Mouse (Mus musculus): ENCODE data around the gene BC029722.
"Not testable (repeated sequence)": the region's sequence is repeated elsewhere in the genome, so short reads cannot be mapped to it uniquely, and the experiment has no call there.

BC029722 gene

DNA sequence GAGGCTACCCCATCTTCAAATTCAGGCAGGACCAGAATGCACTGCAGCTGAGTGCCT lies at the start of gene BC029722:
TSS of gene BC029722 (minus strand) at position 35 of the 57 bp plus-strand sequence.
- CTCF ChIA-PET, result no interaction called here

DNA sequence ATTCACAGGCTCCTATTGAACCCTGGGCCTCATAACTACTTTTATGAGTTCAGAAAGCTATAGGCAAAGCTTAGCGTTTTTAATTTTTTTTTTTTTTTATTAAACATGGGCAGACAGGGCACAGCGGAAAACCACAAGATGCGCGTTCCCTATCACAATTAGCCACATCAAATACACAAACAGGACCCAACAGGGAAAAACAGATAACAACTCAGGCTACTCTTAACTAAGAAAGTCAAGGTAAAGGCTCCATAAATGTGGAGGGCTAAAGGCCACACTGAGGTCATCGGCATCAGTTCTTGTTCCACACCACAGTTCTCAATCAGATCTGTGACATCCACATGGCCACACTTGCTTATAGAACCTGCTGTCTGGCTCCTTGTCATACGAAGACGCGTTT lies 49.1 kb upstream of the BC029722 start:
- CTCF ChIA-PET, result interaction anchor here (0.6 kb wide), 1 partner anchor 301 kb away, joined by 7 read pairs; no protein-coding TSS in a partner anchor

DNA sequence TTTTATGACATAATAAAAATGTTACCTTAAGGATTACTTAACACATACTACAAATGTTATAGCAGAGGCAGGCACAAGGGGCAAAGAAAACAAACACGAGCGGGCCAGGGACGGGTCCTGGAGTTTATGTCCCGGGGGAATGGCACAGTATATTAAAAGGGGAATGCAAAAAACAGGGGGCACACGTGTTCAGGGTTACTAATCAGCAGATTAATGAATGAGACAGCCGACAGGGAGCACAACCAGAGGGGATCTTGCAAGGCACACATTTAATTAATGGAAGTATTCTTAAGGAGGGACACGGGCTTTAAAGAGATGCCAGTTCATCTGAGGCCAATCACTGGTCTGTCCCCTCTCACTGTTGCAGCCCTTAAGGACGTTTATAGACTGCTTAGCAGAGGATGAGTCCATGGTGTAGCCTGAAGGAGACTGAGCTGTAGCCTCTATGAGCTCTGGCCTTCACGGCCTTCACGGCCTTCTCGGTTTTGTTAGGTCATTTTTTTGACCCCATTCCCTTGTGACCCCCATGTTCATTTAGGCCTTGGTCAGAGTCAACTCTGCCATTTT lies 44.2 kb upstream of the BC029722 start:
- CTCF ChIA-PET, result interaction anchor here (0.7 kb wide), 1 partner anchor 9 kb away, joined by 14 read pairs; no protein-coding TSS in a partner anchor

DNA sequence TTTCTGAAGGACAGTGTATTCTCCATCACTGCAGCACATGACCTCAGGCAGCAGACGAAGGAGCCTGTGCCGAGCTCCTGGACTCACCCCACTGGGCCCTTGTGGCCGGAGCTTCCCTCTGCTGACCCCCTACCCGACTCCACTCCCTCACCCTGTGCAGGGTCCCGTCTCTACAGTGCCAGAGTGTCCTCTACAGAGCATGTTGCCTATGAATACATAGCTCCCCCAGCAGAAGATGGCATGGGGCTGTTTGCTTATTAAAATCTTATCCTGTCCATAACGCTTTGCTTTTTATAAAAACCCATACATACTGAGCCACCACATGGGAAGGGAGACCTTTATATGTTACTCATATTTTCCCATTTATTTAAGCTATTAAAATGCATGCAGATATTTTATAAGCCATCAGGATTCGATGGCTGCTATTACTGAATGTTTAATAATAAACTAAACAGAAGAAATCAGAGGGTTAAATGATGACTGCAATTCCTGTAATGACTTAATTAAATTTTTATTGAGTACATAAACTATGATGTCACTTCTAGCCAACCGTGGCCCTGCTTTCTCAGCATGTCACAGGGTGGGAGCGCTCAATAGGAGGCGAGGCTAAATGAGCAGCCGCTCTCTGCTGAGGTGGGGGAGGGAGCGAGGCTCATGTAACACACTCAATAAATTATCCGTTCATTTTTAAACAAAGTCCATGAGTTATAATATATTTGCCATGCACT lies 43.5 kb upstream of the BC029722 start:
- CTCF ChIA-PET, result no interaction called here

DNA sequence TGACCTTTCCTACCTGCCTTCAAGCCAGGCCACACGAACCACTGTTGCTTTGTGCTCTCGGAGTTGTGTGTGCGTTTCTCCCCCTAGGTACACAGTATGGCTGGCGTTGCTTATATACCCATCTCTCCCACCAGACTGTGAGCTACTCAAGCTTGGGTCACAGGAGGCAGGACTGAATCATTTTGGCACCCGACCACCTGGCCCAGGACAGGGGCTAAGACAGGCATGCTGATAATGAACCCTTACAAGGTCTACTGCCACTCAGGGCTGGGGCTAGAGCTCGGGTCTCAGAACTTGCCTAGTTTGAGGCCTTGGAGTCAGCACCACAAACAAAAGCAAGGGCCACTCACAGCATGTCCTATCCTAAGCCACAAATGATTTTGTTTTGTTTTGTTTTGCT lies 42.4 kb upstream of the BC029722 start:
- CTCF ChIA-PET, result no interaction called here

DNA sequence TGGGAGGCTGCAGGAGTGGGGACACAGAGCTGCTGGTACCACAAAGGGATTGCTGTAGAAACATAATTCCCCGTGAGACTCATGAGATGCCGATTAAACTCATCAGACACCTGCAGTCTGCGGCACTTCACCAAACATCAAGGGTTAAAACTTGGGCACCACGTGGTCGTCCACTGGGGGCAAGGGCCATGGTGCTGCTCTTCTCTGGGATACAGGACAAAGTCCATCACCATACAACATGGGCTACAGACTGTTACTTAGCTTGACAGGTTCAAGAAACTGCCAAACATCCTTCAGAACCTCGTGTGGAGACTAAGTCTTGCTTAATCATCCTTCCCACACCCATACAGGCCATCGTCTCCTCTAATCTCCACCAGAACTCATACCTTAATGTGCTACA lies 40.9 kb upstream of the BC029722 start:
- CTCF ChIA-PET, result no interaction called here

DNA sequence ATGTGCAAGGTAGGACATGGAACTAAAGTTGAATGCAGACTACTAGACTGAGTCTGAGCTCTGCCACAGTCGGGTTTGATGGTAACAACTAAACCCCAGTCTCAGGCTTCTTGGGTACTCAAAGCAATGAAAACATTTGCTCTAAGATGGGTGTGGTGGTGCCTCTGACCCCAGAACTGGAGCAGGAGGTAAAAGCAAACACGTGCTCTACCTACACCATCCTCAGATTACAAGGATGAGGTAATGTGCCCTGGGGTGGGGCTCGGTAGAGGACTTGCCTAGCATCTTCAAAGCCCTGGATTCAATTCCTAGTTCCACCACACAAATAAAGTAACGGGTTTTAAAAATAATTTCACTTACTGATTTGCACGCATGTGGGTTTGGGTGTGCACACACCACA lies 33.3 kb upstream of the BC029722 start:
- CTCF ChIA-PET, result no interaction called here

DNA sequence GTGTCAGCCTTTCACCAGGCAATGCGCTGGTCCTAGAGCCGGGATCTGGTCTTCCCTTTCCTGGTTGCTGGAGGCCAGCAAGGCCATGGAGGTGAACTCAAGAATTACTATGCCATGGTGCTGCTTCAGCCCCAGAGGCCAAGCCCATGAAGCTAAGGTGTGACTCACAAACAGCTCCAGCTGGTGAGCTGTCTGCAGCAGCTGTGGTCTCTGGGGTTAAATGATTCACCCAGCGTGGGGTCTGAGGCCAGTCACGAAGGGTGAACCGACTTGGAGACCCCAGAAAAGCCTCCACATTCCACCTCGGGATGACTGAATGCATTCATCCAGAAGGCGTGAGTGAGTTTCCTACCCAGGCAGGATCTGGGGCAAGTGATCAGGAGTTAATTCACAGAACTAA lies 30.9 kb upstream of the BC029722 start:
- CTCF ChIA-PET, result interaction anchor here (0.6 kb wide), 1 partner anchor 342 kb away, joined by 3 read pairs; no protein-coding TSS in a partner anchor

DNA sequence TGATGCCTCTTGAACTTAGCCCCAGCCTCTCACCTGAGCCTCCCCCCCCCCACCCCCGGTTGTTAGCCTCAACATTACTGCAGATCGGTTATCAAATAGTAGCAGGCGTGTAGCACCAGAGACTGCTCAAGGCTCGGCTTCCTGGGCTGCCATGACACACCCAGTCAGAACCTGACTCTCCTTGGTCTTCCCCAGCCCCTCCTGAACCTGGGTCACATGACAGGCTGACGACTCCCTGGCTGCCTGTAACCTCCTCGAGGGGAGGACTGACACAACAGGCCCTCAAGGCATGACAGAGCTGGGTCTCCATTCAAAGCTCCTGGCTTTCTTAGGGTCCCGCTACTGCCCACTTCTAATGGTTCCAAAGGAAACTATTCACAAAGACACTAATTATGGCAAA lies 30.2 kb upstream of the BC029722 start:
- CTCF ChIA-PET, result interaction anchor here (0.6 kb wide), 1 partner anchor 320 kb away, joined by 3 read pairs; no protein-coding TSS in a partner anchor

DNA sequence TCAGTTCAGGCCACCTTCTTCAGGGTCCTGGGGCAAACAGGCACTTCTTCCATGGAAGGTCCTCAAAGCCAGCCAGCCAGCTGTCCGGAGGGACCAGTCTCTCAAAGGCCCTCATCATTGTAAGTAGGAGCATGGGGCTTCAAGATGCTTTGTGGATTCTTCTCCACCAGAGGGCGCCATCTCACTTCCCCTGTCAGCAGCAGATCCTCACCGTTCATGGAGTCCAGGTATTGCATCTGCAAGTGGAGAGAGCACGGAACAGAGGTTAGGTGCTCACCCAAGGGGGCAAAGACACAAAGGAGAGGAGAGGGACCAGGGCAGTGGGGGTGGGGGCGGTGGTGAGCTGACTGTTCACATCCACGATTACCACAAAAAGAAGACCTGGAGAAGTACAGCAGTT lies 29.1 kb upstream of the BC029722 start:
- CTCF ChIA-PET, result no interaction called here

DNA sequence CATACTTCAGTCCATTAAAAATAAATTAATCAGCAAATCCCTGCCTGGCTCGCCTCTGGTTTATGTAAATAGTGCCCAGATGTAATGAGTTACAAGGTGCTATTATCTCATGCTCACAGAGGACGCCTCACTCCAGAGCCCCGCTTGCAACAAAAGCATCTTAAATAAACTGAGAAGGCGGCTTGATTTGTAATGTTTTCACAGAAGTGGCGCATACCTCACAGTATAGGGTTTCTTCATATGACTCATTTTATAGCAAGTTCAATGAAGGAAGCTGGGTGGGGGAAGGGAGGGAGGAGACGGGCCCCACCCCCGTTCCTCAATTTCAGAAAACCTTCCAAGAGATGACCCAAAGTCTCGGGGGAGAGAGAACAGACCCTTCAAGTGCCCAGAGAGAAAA lies 27.7 kb upstream of the BC029722 start:
- CTCF ChIA-PET, result interaction anchor here (0.6 to 1.0 kb wide), 2 partner anchors 99 to 117 kb away, joined by 5 to 11 read pairs; no protein-coding TSS in a partner anchor

DNA sequence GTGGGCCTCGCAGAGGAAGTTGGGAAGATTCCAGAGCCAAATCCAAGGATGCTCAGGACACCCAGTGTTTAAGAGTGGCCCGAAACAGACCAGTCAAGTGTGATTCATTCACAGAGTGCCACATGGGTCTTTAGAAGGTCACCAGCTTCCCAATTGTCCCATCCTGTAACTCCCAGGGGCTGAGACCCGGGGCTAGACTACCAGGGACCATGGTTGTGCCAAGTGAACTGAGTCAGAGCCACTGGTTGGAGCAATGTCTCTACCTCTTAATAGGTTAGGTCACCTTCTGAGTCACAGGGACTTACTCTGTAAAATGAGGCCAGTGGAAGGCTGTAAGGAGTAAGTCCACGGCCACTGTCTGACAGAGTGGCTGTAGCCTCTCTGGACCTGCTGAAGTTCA lies 19.7 kb upstream of the BC029722 start:
- CTCF ChIA-PET, result no interaction called here

DNA sequence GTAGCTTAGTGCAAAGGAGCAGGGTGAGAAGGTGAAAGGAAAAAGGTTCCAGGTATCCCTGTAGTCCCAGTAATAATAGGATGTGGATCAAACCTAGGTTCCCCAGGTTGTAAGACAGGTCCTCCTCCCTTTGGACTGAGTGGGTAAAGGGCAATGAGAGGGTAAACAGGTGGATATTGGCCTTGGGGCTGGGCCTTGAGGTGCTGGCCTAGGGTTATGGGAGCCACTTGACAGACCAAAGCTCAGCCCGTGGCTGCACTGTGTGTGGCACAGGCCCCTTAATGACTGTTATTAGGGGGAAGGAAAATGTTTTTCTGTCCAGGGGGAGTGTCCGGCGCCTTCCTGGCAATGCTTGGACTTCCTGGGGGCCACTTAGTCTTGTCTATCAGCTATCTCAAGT lies 18.7 kb upstream of the BC029722 start:
- CTCF ChIA-PET, result no interaction called here

DNA sequence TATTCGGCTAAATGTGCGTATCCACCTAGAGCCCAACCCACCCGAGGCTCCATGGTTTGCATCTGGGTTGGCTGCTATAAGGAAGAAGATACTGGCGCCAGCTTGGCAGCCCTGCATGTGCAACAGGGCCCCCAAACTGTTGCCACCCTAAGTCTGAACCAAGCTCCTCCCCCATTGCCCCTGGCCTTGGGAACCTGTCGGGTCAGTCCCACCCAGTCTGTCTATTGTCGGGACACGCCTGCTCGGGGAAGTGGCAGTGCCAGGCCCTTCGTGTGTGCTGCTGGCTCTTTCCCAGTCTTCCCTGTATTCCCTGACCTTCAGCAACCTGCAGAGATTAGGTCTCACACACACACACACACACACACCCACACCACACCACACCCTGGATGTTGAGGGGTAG lies 15.5 kb upstream of the BC029722 start, which contains the start of gene Fam83c:
TSS of gene Fam83c (minus strand) at position 123 of the 400 bp plus-strand sequence.
- CTCF ChIA-PET, result no interaction called here

DNA sequence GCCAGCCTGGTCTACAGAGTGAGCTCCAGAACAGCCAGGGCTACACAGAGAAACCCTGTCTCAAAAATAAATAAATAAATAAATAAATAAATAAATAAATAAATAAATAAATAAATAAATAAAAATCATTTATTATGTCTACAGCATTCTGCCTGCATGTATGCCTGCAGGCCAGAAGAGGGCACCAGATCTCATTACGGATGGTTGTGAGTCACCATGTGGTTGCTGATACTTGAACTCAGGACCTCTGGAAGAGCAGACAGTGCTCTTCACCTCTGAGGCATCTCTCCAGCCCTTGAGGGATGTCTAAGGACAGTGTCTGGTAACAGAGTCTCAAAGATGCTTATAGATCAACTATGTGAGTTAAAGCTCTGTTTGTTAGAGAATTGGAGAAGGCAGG lies 12.9 kb upstream of the BC029722 start:
- CTCF ChIA-PET, result not testable (repeated sequence)

DNA sequence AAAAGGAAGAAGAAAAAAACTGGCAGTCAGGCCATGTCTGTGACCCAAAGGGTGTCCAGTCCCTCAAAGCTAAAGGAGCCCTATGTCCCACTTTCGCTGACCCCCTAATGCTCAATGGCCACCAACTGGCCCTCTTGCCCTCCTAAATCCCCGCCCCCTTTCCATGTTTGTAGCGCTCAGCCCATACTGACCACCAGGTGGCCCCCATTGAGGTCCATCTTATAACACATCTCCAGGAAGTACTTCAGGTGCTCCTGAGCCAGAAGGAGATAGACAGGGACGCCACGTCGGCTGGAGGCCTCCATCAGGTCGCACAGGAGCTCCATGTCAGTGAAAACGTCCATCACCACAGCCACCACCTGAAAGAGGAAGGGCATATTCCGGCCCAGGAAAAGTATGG lies 12.1 kb upstream of the BC029722 start:
- CTCF ChIA-PET, result interaction anchor here (0.6 kb wide), 1 partner anchor 252 kb away, joined by 7 read pairs; no protein-coding TSS in a partner anchor

DNA sequence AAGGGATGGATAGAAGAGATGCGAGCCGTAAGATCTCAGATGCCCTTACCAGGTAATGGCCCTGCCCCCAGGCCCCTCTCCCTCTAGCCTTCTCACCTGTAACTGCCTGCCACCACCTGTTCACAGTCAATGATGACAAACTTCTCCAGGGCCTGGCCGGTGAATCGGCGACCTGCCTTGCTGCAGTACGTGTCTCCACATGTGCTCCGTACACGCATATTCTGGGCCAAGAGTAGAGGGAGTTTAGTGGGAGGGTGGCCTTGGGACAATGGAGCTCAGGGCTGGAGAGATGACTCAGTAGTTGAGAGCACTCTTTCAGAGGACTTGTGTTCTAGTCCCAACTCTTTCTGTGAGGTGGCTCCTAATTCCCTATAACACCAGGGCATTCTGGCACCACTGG lies 11.6 kb upstream of the BC029722 start:
- CTCF ChIA-PET, result interaction anchor here (0.6 kb wide), 1 partner anchor 252 kb away, joined by 7 read pairs; no protein-coding TSS in a partner anchor

DNA sequence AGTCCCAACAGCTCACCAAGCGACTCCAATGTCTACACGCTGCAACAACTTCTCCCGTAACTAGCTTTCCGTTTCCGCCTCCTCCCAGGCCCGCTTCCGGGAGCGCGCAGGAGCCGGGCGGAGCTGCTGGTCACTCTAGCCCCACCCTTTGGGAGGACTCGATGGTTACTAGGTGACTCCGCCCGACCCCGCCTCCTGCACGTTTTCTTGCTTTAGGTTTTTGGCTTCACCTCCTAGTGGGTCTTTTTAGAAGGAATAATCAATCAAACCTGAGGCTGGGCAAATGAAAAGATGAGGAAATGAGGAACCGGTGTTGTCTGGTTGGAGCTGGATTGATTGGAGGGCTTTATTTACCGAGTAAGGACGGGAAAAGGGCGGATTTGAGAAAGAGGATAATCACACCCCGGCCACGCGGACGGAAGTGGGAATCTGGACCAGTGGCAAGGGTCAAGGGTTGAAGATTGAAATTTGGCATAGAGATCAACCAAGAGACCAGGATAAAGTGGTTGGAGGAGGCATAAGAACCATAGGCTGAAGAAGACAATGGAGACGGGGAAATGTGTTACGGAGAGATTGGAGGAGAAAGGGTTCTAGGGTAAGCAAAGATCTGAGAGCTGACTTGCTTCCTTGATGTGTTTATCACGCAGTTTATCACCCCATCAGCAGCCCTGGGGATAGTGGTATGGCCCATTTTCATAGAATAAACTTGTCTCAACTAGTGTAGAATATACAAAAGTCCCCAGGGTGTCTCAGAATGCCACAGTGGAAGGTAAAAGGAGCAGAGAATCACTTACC lies 7.6 kb upstream of the BC029722 start, which contains the start of gene Eif6:
TSS of gene Eif6 (minus strand) at position 296 of the 795 bp plus-strand sequence.
- CTCF ChIA-PET, result no interaction called here

DNA sequence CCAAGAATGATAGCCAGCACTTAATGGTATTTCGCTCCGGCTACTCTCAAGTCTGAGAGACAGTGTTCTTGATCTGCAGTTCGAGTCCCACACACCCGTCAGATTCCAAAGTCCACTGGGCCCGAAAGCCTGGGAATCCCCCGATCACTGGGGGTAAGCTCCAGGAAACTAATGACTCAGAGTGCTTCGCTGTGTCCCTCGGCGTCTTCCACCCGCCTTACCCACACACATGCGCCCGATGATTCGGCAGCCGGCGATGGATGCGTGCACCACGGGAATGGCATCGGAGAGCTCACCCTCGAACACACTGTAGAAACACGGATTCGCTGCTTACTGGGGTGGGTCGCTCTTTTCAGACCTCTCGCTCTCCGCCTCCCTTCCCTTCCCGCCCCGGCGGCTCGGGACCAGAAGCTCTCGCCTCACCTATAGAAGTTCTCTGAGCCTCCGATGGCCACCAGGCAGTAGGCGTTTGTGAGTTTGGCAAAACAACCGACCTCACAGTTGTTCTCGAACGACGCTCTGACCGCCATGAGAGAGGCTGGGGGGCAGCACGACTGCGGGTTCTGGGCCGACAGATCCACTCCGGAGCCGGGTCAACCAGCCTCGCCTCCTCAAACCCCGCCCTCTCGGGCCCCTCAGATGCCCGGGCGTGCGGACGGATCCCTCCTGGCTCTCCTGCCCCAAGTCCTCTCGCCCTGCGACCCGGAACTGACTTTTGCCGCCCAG lies 6.8 kb upstream of the BC029722 start:
- CTCF ChIA-PET, result no interaction called here

DNA sequence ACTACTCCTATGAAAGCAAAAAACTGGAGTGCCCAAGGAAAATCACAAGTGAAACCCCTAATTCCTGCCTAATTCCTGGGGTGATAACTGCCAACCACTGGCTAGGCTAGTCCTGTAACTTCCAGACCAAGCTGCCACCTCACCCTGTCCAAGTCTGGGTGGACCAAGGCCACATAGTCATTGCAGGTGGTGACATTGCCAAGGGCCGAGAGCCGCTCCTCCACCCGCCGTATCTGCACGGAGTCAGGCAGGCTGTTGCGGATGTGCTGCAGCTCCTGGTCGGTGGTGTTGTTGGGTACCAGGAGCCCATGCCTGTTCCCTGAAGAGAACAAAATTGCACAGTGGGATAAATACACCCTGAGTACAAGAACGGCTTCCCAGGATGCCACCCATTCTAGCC lies 4.5 kb upstream of the BC029722 start:
- CTCF ChIA-PET, result no interaction called here

DNA sequence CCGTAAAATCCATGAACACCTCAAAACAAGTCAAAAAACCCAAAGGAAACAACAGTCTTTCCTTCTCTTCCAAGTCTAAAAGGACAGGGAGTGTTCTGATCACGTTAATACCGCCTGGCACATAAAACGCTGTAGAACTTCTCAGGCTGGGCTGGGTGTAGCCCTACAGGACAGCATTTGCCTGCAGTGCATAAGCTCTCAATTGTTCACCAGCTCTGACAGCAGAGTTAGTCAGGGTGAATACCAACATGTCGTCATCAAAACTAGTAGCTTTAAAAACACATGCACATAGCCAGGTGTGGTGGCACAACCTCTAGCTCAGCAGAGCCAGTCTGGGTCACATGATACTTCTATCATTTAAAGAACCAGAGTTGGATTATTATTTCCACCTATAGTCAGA lies 1.6 kb upstream of the BC029722 start:
- CTCF ChIA-PET, result no interaction called here

DNA sequence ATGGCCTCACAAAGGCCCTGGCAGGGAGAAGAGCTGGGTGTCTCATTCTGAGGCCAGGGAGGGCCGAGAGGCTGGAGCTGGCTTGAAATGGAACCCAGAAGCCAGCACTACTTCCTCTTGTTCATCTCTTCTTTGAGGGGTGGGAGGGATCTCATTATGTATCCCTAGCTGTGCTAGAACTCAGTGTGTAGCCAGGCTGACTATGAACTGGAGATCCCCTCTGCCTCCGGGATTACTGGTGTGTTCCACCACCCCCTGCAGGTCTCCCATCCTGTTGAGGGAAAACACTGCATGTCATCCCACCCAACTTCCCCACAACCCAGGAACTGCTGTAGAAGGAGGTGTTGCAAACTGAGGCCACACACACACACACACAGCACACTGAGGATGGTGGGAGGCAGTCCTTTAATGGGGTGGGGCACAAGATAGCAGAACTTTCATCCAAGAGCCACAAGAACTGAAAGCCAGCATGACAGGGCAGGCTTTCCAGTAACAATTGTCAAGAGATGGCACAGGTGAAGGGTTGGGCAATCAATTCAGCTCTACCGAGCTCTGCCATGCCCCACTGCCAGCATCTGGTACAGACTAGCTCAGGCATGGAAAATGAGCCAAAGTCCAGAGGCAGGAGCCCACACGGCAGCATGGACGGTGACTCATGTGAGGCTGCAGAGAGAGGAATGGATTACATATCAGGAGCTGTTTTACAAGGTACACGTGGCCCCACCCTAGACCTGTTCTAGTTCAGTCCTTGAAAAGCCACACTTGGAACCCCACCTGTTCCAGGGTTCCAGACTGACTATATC lies 424 bp upstream of the BC029722 start:
- CTCF ChIA-PET, result no interaction called here
